In the genomic region with DNA sequence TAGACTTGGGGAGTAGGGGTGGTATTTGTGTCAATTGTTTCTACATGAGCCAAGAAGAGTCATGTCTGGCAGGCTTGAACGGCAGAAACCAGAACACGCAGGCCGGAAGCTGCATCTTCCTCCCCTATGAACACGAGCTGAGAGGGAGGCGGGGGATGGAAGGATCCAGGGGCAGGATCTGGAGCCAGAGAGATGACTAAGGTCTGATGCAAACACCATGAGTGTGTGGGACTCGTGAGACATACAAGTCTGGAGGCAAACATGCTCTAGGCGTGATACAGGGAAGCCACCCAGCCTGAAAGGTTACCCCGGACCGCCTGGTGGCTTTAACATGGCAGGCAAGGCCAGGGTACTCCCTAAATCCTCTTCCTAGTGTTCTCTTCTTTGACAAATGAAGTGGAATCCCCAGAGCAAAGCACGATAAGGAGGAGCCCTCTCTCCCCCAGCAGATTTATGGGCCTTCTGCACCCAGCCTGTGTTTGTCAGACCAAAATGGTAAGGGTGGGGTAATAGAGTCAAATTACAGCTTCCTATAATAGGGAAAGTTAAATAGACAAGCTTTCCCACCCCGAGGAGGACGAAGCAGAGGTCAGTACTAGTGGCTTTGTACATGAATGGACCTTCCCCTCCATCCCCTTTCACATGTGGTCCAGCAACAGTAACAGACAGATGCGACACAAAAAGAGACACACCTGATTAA, we compare ENCODE assay signal across 9 mouse cellular contexts.
A peak's percentile ranks its signal among the peaks of the same experiment; 100 is the strongest.
DNase-seq lines count a peak whose midpoint lies in the region; ATAC-seq lines count a peak whose summit lies in the region.
"Had no signal": no experiment of that assay in that cellular context is flagged by ENCODE, and none has a peak within 500 bp of the region (broad histone marks: within the 10 kb centered on the region; RNA-seq: fewer than 3 reads in every experiment).

No protein-coding gene starts in this region.

- ATAC-seq in inflammation-experienced regulatory T-cells, adult 6 months = no peak

- peak; percentile 39 to 50 for DNase-seq in frontal cortex, postnatal 36 days (ENCODE audit: low spot score in 2 of 2)
- DNase-seq in frontal cortex, postnatal 14 days (ENCODE audit: low spot score in 2 of 2) = no peak
- peak; percentile 59 to 62 for DNase-seq in left cerebral cortex, adult 18-20 months (ENCODE audit: low spot score in 2 of 2)
- DNase-seq in left cerebral cortex, adult 11 months (ENCODE audit: low spot score) = no peak
- peak; percentile 59 for DNase-seq in embryo, embryonic 10.5 days (ENCODE audit: low spot score)
- DNase-seq in heart, postnatal 4 days = peak; percentile 47
- no peak for DNase-seq in spleen, postnatal 4 days (ENCODE audit: low spot score in 2 of 2)
- DNase-seq: cerebellum, postnatal 10 days had no signal

Comparison
In these comparisons a context has a peak if more than half of its experiments do, and no peak if none do; other contexts are left out.
1. DNase-seq: peak in frontal cortex, postnatal 36 days (2 of 2), left cerebral cortex, adult 18-20 months (2 of 2), embryo, embryonic 10.5 days (single experiment) and heart, postnatal 4 days (single experiment); none in frontal cortex, postnatal 14 days (0 of 2), left cerebral cortex, adult 11 months (single experiment) and spleen, postnatal 4 days (0 of 2).